Mouse (Mus musculus) activated CD4-positive, CD25-positive, alpha-beta regulatory T cell, adult 4 months (primary cell): ENCODE measurements around the gene Fam19a4. TPM values are rescaled to one million over a fixed set of nuclear protein-coding genes. Genes with fewer than 3 reads are reported as not detected.

Experiments used
- ATAC-seq: one replicate; pipeline ENCODE4 v1.8.0; 2017
- polyA plus RNA-seq, 2 experiments: library from polyadenylated mRNA; unstranded; fragments of 100-300 nt; shearing (Covaris generic); gene quantifications; one replicate each; pipeline ENCODE4 v1.2.1; 2017

Fam19a4 gene
- polyA plus RNA-seq: under 1 TPM in 1 of 2 experiments, not detected in 1; 0.17 TPM

- ATAC-seq: no peak
These were observed at the start of gene Fam19a4 for GRCm38 (mm10) chr6:97060074-97060681. Gene Fam19a4, minus strand, starts transcription at chr6:97060413.

GRCm38 (mm10) chr6:97106777-97107176 is 46.6 kb upstream of the Fam19a4 start:
- ATAC-seq: peak; percentile 83

GRCm38 (mm10) chr6:97106106-97106505 is 45.9 kb upstream of the Fam19a4 start:
- no peak for ATAC-seq

GRCm38 (mm10) chr6:97104264-97104852 is 44.1 kb upstream of the Fam19a4 start:
- no peak for ATAC-seq

- no peak for ATAC-seq
These were observed 41.9 kb upstream of the Fam19a4 start for GRCm38 (mm10) chr6:97101958-97102702.

GRCm38 (mm10) chr6:97101190-97101957 is 41.2 kb upstream of the Fam19a4 start:
- no peak for ATAC-seq

- ATAC-seq: no peak
These were observed 22.1 kb upstream of the Fam19a4 start for GRCm38 (mm10) chr6:97082336-97082735.

- ATAC-seq: no peak
These were observed 19.8 kb upstream of the Fam19a4 start for GRCm38 (mm10) chr6:97080016-97080415.

GRCm38 (mm10) chr6:97059599-97059998 is 614 bp downstream of the Fam19a4 start:
- ATAC-seq: no peak

- no peak for ATAC-seq
These were observed 7.9 kb downstream of the Fam19a4 start for GRCm38 (mm10) chr6:97052196-97052770.

- ATAC-seq: no peak
These were observed 11.8 kb downstream of the Fam19a4 start for GRCm38 (mm10) chr6:97048403-97048802.

- ATAC-seq: no peak
These were observed 13.7 kb downstream of the Fam19a4 start for GRCm38 (mm10) chr6:97046541-97046940.

GRCm38 (mm10) chr6:97027110-97027677 is 33.0 kb downstream of the Fam19a4 start:
- ATAC-seq: no peak

- ATAC-seq: no peak
These were observed 40.9 kb downstream of the Fam19a4 start for GRCm38 (mm10) chr6:97019323-97019722.

GRCm38 (mm10) chr6:97016711-97017110 is 43.5 kb downstream of the Fam19a4 start:
- no peak for ATAC-seq

- ATAC-seq: peak; percentile 86
These were observed 44.2 kb downstream of the Fam19a4 start for GRCm38 (mm10) chr6:97016018-97016417.

- ATAC-seq: peak; percentile 46
These were observed 53.6 kb downstream of the Fam19a4 start for GRCm38 (mm10) chr6:97006513-97007094.

- peak; percentile 40 for ATAC-seq
These were observed 55.2 kb downstream of the Fam19a4 start for GRCm38 (mm10) chr6:97005038-97005437.

GRCm38 (mm10) chr6:96995556-96996159 is 64.6 kb downstream of the Fam19a4 start:
- no peak for ATAC-seq

- ATAC-seq: no peak
These were observed 68.5 kb downstream of the Fam19a4 start for GRCm38 (mm10) chr6:96991741-96992140.

- no peak for ATAC-seq
These were observed 82.7 kb downstream of the Fam19a4 start for GRCm38 (mm10) chr6:96977537-96977936.
